Mouse (Mus musculus) lung, postnatal 25 days (tissue): ENCODE measurements at regions not wholly inside any gene's neighbourhood (a gene's known extent, or its start where the extent isn't known, plus 50 kb on each side); places are given as distances from the start of the nearest gene placed in this dataset.

Experiments used
- DNase-seq: peaks from one replicate; pipeline ENCODE4 v3.0.0; 2022; ENCODE audit warnings: low spot score

GRCm38 (mm10) chr1:92386752-92387151 is 86.9 kb downstream of the Ndufa10 start:
- DNase-seq = no peak

DNA sequence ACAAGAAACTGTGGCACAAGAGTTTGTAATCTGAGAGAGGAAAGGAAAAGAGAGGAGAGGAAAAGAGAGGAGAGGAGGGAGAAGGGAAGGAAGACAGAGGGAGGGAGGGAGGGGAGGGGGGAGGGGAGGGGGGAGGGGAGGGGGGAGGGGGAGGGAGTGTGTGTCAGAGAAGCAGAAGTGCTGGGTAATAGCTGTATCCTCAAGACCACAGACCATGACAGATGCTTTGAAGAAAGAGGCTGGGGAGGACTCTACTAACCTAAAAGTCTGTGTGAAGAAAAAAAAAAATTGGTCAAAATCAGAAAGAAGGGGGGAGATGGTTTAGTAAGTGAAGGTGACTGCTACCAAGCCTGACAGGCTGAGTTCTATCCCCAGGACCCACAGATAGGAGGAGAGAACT is 88.7 kb downstream of the Ndufa10 start:
- DNase-seq = no peak

GRCm38 (mm10) chr1:92383749-92384148 is 89.9 kb downstream of the Ndufa10 start:
- no peak for DNase-seq

DNA sequence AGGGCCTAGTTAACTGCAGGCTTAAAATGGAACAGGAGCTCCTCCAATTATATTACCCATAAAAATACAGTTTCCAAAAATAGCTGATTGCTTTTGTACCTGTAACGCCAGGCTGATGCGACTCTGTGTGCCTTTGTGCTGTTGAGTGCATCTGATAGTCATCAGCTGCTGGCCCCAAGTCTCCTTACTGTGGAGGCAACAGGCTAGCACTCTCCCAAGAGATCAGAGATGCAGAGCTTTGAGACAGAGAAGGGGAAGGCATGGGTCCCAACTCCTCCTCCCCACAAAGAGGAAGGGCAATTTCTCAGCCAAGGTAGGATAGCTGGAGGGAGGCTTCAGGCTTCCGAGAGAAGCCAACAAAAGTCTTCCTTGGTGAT is 94.2 kb downstream of the Ndufa10 start:
- no peak for DNase-seq

DNA sequence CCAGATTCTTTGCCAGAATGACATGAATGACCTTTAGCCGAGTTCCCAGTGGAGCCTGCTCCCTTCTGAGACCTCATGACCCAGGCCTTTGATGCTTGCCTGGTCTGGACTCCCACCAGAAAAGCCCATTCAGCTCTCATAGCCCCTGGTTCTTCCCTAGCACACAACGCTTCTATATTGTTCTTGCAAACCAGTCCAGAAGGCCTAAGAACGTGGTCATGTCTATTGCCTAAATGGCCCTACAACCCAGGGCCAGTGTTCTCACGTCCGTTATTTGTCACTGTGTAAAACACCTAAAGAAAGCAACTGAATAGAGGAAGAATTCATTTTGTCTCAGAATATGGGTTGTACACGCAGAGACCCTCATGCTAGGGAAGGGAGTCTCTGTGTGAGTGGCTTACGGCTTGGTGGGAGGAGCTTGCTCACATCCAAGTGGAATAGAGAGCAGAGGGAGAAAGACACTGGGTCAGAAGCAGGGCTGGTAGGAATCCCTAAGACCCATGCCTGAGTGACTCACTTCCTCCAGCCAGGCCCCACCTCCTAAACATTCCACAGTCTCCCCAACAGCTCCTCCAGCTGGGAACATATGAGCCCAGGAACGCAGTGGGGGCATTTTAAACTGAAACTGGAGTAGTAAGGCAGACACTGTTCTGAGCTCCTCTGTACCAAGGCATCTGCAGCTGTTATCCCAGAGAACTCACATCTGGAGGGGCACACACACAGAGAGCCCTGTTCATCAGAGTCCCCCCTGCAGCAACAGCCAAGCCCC is 94.7 kb downstream of the Ndufa10 start:
- DNase-seq = peak; percentile 56

DNA sequence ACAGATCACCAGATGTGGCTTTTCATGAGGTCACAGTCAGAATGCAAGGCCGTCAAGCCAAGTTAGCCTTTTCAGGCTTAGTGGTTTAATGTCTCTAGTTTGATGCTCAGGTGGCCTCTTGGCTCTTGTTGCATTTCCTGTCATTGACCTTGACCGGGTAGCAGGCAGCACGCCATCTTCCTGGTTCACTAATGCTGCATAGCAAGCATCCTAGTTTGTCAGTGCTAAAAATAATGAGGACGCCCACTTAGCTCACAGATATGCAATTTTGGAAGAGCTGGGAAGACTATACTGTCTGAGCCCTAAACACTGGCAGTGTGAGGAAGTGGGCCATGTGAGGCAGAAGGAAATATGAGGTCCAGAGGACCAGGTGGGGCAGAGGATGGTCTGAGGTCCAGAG is 97.2 kb downstream of the Ndufa10 start:
- DNase-seq = no peak

DNA sequence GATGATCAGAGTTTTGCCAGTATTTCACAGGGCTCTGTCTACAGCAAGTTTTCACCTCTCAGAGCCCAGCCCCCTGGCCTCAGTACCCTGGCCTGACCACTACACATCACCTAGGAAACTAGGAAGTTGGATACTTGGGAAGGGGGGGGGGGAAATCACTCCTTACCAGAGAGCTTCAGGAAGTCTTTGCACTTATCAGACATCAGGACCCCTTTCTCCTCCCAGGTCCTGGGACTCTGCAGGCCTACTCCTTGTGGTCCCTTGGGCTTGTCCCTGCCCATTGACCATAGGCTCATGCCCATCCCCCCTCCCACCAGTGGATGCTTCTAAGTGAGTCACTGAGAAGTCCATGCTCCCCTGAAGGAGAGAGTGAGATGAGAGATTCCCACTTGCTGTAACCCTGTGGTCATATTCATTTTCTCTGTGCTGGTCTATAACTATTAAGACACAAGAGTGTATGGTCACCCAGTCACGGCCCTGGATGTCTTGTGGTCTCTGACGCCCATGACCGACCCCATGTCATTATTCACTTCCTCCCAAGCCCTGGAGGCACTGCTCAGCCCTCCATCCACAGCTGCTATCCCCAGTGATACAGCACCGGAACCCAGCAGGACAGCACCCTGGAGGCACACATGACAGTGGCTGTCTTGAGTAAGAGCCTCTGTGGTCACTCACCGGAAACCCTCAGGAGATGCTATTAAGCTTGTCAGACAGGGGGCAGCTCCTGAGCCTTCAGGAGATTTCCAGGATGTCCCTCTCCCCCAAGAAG is 101.3 kb downstream of the Ndufa10 start:
- DNase-seq = no peak

DNA sequence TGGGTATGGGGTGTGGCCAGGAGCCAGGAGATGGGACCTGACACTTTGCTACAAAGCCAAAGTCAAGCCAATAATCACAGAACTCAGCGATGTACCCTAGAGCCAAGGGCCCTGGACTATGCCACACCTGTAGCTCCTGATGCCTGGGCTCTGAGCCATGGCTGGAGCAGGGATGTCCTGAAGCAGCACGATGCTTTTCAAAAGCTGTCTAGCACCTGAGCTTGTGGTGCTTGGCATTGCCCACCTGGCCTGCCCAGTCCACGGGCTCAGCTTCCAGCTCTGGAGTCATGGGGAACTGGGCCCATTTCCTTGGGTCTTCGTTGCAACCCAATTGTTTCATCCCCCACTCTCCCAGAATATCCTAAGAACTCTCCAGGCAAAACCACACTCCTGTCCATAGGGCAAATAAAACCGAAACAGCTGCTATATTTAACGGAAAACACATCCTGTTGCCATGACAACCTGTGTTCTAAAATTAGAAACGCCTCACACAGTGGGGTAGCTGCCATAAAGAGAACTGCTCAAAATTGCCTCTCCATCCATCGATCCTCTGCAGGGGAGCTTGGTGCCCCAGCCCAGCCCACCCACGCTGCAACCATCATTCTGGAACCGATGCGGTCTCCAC is 102.2 kb downstream of the Ndufa10 start:
- peak; percentile 22 for DNase-seq

- no peak for DNase-seq
These were observed 102.8 kb downstream of the Ndufa10 start for GRCm38 (mm10) chr1:92370842-92371241.

GRCm38 (mm10) chr1:92369972-92370371 is 103.7 kb downstream of the Ndufa10 start:
- DNase-seq = no peak

- DNase-seq = no peak
These were observed 107.4 kb downstream of the Ndufa10 start for GRCm38 (mm10) chr1:92366249-92366648.

- DNase-seq = no peak
These were observed 108.1 kb downstream of the Ndufa10 start for GRCm38 (mm10) chr1:92365366-92366075.

DNA sequence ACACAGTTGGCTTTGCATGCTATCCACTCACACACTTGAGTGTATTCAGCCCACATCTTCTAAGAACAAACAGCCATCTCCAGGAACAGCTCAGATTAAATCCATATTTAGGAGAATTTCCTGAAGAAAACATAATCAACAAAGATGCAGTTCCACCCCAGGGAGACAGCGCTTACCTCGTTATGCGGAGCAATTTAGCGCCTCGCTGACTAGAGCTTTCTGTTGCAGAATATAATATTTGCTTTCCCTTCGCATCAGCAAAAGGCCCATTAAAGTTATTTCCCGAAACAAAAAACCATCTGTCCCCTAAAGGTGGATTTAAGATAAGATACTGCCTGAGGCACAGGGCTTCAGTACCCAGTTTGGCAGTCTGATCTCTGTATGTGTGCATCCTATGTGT is 112.0 kb downstream of the Ndufa10 start:
- no peak for DNase-seq

DNA sequence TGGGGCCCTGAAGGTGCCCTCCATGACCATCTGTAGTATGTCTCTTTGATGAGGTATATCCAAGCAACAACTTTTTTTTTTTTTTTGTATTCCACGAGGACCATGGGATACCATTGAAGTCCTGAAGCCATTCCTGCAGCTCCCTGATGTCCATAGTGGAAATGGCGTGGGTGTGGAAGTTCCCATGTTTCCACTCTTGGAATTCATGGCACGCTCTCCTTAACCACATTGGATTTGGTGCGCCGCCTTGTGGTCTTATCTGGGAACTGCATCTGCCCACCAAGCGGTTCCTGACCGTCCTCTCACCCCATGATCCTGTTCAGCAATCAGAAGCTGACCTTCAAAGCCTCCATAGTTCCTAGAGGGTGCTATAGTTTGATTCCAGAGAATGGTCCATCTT is 113.4 kb downstream of the Ndufa10 start:
- DNase-seq = peak; percentile 51

- no peak for DNase-seq
These were observed 114.2 kb downstream of the Ndufa10 start for GRCm38 (mm10) chr1:92359473-92359872.

- no peak for DNase-seq
These were observed 114.8 kb downstream of the Ndufa10 start for GRCm38 (mm10) chr1:92358758-92359287.

DNA sequence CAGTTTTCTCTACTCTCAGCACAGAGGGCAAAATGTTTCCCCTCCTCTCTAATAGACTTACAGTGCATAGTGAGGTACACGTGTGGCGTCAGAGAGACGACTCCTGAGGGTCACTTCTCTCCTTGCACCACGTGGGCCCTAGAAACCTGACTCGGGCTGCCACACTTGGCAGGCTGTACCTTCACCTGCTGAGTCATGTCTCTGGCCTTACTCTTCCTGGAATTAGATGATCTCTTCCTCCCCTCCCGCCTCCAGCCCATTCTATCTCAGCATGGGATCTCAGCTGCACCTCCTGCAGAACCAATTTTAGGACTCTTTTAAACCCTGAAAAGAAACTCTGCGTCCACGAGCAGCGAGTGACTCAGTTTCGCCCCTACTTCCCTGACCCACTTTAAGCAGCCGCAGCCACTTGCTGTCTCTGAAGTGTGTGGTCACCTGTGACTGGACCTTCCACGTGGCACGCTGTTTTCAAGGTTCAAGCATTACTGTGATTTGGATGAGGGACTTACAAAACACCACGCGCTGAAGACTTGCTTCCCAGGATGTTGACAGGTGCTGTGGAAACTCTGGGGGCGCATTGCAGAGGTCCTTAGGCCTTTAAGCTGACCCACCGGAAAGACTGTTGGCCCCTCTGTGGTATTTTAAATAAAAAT is 125.2 kb downstream of the Ndufa10 start:
- peak; percentile 11 for DNase-seq

DNA sequence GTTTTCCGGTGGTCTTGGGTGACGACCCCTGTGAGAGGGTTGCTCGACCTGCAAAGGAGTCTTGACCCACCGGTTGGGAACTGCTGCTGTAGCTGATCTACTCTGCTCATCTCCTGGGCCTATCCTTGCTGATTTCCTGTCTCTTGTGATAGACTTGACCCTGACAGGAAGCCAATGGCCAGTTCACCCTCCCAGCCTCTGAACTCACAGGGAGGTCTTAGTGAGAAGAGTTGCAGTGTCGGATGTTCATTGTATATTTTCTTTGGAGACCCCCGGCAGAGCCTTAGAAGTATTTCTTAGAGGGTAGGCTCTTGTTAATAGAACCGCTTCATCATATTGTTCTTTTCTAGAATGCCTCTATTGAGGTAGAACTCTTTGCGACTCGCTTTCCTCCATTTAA is 126.0 kb downstream of the Ndufa10 start:
- DNase-seq = no peak

- no peak for DNase-seq
These were observed 129.9 kb downstream of the Ndufa10 start for GRCm38 (mm10) chr1:92343768-92344167.

GRCm38 (mm10) chr1:92343161-92343598 is 130.5 kb downstream of the Ndufa10 start:
- no peak for DNase-seq

DNA sequence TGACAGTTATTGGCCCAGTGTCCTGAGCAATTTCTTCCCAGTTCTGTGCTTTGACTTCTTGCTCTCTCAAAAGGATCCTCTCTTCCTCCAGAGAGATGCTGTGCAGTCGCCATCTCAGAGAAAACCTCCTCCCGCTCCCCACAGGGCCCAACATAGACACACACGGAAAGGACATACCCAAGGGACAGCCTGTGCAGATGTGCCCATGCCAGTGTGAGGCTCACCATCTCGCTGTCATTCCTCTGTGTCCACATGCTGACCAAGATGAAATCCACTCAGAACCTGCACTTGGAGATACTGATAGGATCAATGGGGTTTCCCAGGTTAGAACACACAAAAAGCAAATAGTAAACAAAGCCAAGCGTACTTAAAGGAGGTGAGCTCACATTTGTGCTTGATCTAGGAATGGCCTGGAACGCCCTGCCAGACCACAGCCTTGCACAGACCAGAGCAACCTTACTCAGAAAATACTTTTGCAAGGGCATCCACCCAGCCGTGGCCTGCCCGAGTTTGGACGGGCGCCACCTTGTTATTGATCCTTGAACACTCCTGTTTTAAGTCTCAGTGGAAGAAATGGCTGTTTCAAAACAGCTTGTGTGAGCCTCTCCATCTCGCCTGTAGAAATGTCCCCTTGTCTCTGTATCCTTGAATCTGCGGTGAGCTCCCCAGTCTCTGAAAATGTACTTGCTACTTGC is 131.7 kb downstream of the Ndufa10 start:
- no peak for DNase-seq
